Mouse (Mus musculus) C2C12 (cell line): ENCODE measurements around the gene Car8.

Experiments
- CEBPB ChIP-seq: IDR thresholded peaks from one replicate; pipeline ENCODE4 v1.6.1; 2011; ENCODE audit warnings: low read depth, mild to moderate bottlenecking, control low read depth, moderate library complexity
- CTCF ChIP-seq: IDR thresholded peaks from one replicate; pipeline ENCODE4 v1.5.1; 2011; ENCODE audit not compliant: control insufficient read depth, insufficient read depth, insufficient read length
- MAX ChIP-seq: IDR thresholded peaks from one replicate; pipeline ENCODE4 v1.6.1; 2011; ENCODE audit warnings: mild to moderate bottlenecking, control low read depth
- MYOD1 ChIP-seq: IDR thresholded peaks from one replicate; pipeline ENCODE4 v1.6.1; 2011; ENCODE audit warnings: low read depth; ENCODE audit not compliant: control insufficient read depth, insufficient read length
- MYOG ChIP-seq: IDR thresholded peaks from one replicate; pipeline ENCODE4 v1.6.1; 2011; ENCODE audit not compliant: control insufficient read depth, insufficient read length; ENCODE audit errors: extremely low read depth

DNA sequence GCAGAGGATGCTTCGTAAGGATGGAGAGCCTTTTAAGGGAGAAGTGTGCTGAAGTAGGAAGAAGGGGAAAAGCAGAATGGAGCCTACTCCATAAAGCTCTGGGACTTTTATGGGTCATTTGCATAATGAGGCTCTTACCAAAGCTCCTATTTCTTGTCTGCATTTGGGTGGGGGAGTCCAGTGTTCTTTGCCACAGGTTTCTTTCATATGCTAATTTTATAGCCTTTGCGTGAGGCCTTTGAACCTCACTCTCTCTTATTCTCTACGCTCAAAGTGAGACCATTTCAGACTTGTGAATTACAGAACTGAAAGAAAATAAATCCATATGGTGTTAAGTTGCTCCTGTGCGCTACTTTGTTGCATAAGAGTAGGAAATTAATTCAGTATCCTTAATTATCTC lies 140.8 kb downstream of the Car8 start:
- TF ChIP-seq CTCF (no peak), MAX (no peak), MYOG (no peak), CEBPB (no peak), MYOD1 (no peak)
